ENCODE assay signal across 8 mouse cellular contexts in the genomic region with DNA sequence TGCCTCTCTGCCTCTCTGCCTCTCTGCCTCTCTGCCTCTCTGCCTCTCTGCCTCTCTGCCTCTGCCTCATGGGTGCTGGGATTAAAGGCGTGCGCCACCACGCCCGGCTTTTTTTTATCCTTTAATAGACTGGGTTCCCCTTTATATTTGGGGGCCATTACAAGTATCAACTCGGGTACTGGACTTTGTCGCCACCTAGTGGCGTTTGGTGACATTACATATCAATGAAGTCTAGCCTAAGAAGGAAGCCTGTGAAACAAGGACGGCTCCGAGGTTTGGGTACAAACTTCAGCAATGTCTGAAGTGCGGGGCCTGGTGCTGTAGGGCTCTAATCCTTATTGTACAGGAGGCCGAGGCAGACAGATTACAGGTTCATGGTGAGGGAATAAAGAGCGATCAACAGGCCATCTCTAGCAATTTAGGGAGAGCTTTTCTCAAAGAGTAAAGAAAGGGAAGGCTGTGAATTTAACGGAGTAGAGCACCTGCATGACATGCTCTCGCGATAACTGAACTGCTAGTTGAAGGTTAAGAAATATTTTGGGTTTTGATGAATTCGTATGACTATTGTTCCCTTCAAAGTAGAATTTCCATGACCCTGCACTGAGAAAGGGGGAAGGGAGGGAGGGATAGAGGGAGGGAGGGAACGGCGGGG. TPM values are rescaled to one million over a fixed set of nuclear protein-coding genes. Genes with fewer than 3 reads are reported as not detected.
DNase-seq lines count a peak whose midpoint lies in the region; ATAC-seq and TF ChIP-seq lines count a peak whose summit lies in the region.

No protein-coding gene starts in this region.

- 28% methylated on average over 18 of the region's 18 CpGs for whole genome bisulfite sequencing in embryonic facial prominence, embryonic 10.5 days
- WGBS in limb, embryonic 11.5 days: 27% methylated on average over 18 of the region's 18 CpGs
- WGBS in midbrain, embryonic 13.5 days: 22% methylated on average over 18 of the region's 18 CpGs
- WGBS in small intestine, adult 2 months: 21% methylated on average over 18 of the region's 18 CpGs

- no peak for TF ChIP-seq POLR2A in small intestine, adult 2 months (IDR thresholded peaks at IDR 0.05; ENCODE audit: low read depth, low read length)

- ATAC-seq in limb, embryonic 11.5 days (ENCODE audit: insufficient number of reproducible peaks, low FRiP score, low TSS enrichment, low read depth): no peak
- ATAC-seq in midbrain, embryonic 13.5 days: no peak

- H3K27me3 ChIP-seq in embryonic facial prominence, embryonic 10.5 days (replicated peaks; ENCODE audit: low read depth, poor library complexity, severe bottlenecking): no peaks in the 10 kb centered on the region
- H3K27me3 ChIP-seq in limb, embryonic 11.5 days (ENCODE audit: control insufficient read depth, insufficient read depth, low read length): no peaks in the 10 kb centered on the region
- no peaks in the 10 kb centered on the region for H3K27me3 ChIP-seq in midbrain, embryonic 13.5 days
- H3K27me3 ChIP-seq in small intestine, adult 2 months (ENCODE audit: control insufficient read depth, insufficient read depth, low read length): no peaks in the 10 kb centered on the region

- H3K4me1 ChIP-seq in embryonic facial prominence, embryonic 10.5 days: peaks cover 16% of the 10 kb centered on the region
- H3K4me1 ChIP-seq in limb, embryonic 11.5 days (ENCODE audit: control insufficient read depth, insufficient read depth, low read length): no peaks in the 10 kb centered on the region
- H3K4me1 ChIP-seq in midbrain, embryonic 13.5 days (replicated peaks): peaks cover 6% of the 10 kb centered on the region; the same call in 1 of the 2 replicates
- no peaks in the 10 kb centered on the region for H3K4me1 ChIP-seq in small intestine, adult 2 months (ENCODE audit: control insufficient read depth, insufficient read depth, insufficient read length, low read length)

- no peaks in the 10 kb centered on the region for H3K9me3 ChIP-seq in embryonic facial prominence, embryonic 10.5 days
- no peaks in the 10 kb centered on the region for H3K9me3 ChIP-seq in limb, embryonic 11.5 days (ENCODE audit: control insufficient read depth, low read length)
- H3K9me3 ChIP-seq in midbrain, embryonic 13.5 days: no peaks in the 10 kb centered on the region

- no peak overlapping the region for H3K9ac ChIP-seq in limb, embryonic 11.5 days (ENCODE audit: low read length)
- no peak overlapping the region for H3K9ac ChIP-seq in midbrain, embryonic 13.5 days (replicated peaks)

- no peak overlapping the region for H3K27ac ChIP-seq in embryonic facial prominence, embryonic 10.5 days (replicated peaks)
- H3K27ac ChIP-seq in limb, embryonic 11.5 days (replicated peaks; ENCODE audit: low read depth, low read length): no peak overlapping the region
- no peak overlapping the region for H3K27ac ChIP-seq in midbrain, embryonic 13.5 days
- no peak overlapping the region for H3K27ac ChIP-seq in small intestine, adult 2 months (ENCODE audit: insufficient read depth, low read depth, low read length)

- TF ChIP-seq CTCF in small intestine, adult 2 months (IDR thresholded peaks at IDR 0.05; ENCODE audit: extremely low read depth, insufficient read length, insufficient replicate concordance, low read depth, low read length): peak; percentile 29; the same call in 1 of the 2 replicates

- no peaks in the 10 kb centered on the region for H3K36me3 ChIP-seq in embryonic facial prominence, embryonic 10.5 days (replicated peaks)
- H3K36me3 ChIP-seq in limb, embryonic 11.5 days (ENCODE audit: control insufficient read depth, insufficient read depth, low read length): no peaks in the 10 kb centered on the region
- H3K36me3 ChIP-seq in midbrain, embryonic 13.5 days: no peaks in the 10 kb centered on the region
- no peaks in the 10 kb centered on the region for H3K36me3 ChIP-seq in small intestine, adult 2 months (ENCODE audit: control insufficient read depth, insufficient read depth, low read length)

- peak overlapping the region; percentile 34; the same call in 1 of the 2 replicates for H3K4me3 ChIP-seq in embryonic facial prominence, embryonic 10.5 days
- H3K4me3 ChIP-seq in limb, embryonic 11.5 days (ENCODE audit: low read depth, low read length): no peak overlapping the region
- no peak overlapping the region for H3K4me3 ChIP-seq in midbrain, embryonic 13.5 days (replicated peaks)
- H3K4me3 ChIP-seq in small intestine, adult 2 months (ENCODE audit: low read depth, low read length): no peak overlapping the region

- peak; percentile 92 for DNase-seq in 3T3-L1 (ENCODE audit: low read depth, low spot score)
- DNase-seq in adrenal gland, postnatal 14 days: peak; percentile 89
- DNase-seq in embryonic facial prominence, embryonic 10.5 days (ENCODE audit: low spot score): peak; percentile 69
- peak; percentile 81 to 92 for DNase-seq in heart, adult 18-20 months
- peak; percentile 81 for DNase-seq in kidney, adult 18-20 months
- DNase-seq in limb, embryonic 11.5 days (ENCODE audit: low spot score): peak; percentile 87

- peak overlapping the region; percentile 10; the same call in 1 of the 2 replicates for H3K4me2 ChIP-seq in limb, embryonic 11.5 days (ENCODE audit: low read depth, severe bottlenecking)
- peak overlapping the region; percentile 27; the same call in 1 of the 2 replicates for H3K4me2 ChIP-seq in midbrain, embryonic 13.5 days (replicated peaks)

RNA-seq across cellular contexts. Expression of gene Akr1b10, which starts 12.2 kb away (rescaled TPM):
- total RNA-seq in adrenal gland, postnatal 14 days (2021): 105 and 111 TPM in 2 replicates
- polyA plus RNA-seq in embryonic facial prominence, embryonic 10.5 days (2016; fragmentation: Nextera tagmentation; extraction: Ambion mirVana): 15.4 and 17.8 TPM in 2 replicates
- total RNA-seq in heart, adult 18-20 months (2021): 10 to 100 TPM; 60.9 to 62.9 TPM
- 17.7 and 18.6 TPM in 2 replicates for polyA plus RNA-seq in limb, embryonic 11.5 days (2014; fragmentation: Nextera tagmentation; extraction: Ambion mirVana)
- polyA plus RNA-seq in midbrain, embryonic 13.5 days (2015; fragmentation: Nextera tagmentation; extraction: Ambion mirVana): 8.1 and 8.4 TPM in 2 replicates
- 5.8 and 6.7 TPM in 2 replicates for polyA plus RNA-seq in small intestine, adult 2 months (2012; rRNA removed)

RNA-seq across cellular contexts. Expression of gene Akr1b8, which starts 17.9 kb away (rescaled TPM):
- total RNA-seq in adrenal gland, postnatal 14 days (2021): 153 and 188 TPM in 2 replicates
- 14.1 and 15.9 TPM in 2 replicates for polyA plus RNA-seq in embryonic facial prominence, embryonic 10.5 days (2016; fragmentation: Nextera tagmentation; extraction: Ambion mirVana)
- total RNA-seq in heart, adult 18-20 months (2021): 1 to 10 TPM; 3.1 to 5.0 TPM
- polyA plus RNA-seq in limb, embryonic 11.5 days (2014; fragmentation: Nextera tagmentation; extraction: Ambion mirVana): 9.0 and 11.1 TPM in 2 replicates
- 6.8 and 10.1 TPM in 2 replicates for polyA plus RNA-seq in midbrain, embryonic 13.5 days (2015; fragmentation: Nextera tagmentation; extraction: Ambion mirVana)
- 2.0 and 23.5 TPM in 2 replicates for polyA plus RNA-seq in small intestine, adult 2 months (2012; rRNA removed)

RNA-seq across cellular contexts. Expression of gene Akr1b7, which starts 40.3 kb away (rescaled TPM):
- total RNA-seq in adrenal gland, postnatal 14 days (2021): 1,801 and 3,097 TPM in 2 replicates
- polyA plus RNA-seq in embryonic facial prominence, embryonic 10.5 days (2016; fragmentation: Nextera tagmentation; extraction: Ambion mirVana): not detected in 2 replicates
- total RNA-seq in heart, adult 18-20 months (2021): not detected
- 0.15 and 0.20 TPM in 2 replicates for polyA plus RNA-seq in limb, embryonic 11.5 days (2014; fragmentation: Nextera tagmentation; extraction: Ambion mirVana)
- polyA plus RNA-seq in midbrain, embryonic 13.5 days (2015; fragmentation: Nextera tagmentation; extraction: Ambion mirVana): not detected in 2 replicates
- 14.6 and 30.1 TPM in 2 replicates for polyA plus RNA-seq in small intestine, adult 2 months (2012; rRNA removed)

RNA-seq across cellular contexts. Expression of gene Akr1b3, which starts 54.5 kb away (rescaled TPM):
- 151 and 180 TPM in 2 replicates for total RNA-seq in adrenal gland, postnatal 14 days (2021)
- 242 and 270 TPM in 2 replicates for polyA plus RNA-seq in embryonic facial prominence, embryonic 10.5 days (2016; fragmentation: Nextera tagmentation; extraction: Ambion mirVana)
- 100 to 1,000 TPM; 275 to 331 TPM for total RNA-seq in heart, adult 18-20 months (2021)
- 217 and 219 TPM in 2 replicates for polyA plus RNA-seq in limb, embryonic 11.5 days (2014; fragmentation: Nextera tagmentation; extraction: Ambion mirVana)
- 103 and 107 TPM in 2 replicates for polyA plus RNA-seq in midbrain, embryonic 13.5 days (2015; fragmentation: Nextera tagmentation; extraction: Ambion mirVana)
- 38.3 and 51.3 TPM in 2 replicates for polyA plus RNA-seq in small intestine, adult 2 months (2012; rRNA removed)

Comparison
In these comparisons a context has a peak if more than half of its experiments do, and no peak if none do; other contexts are left out.
1. RNA of gene Akr1b7, which starts 40.3 kb away (polyA plus RNA-seq): 14.6 to 30.1 TPM in small intestine, adult 2 months; 0.15 to 0.20 TPM in limb, embryonic 11.5 days, not detected in midbrain, embryonic 13.5 days and not detected in embryonic facial prominence, embryonic 10.5 days; every median in the first group is over 10 times any median in the second.
2. Peak in every context shown above with its lines, with median percentiles within 50 percentile points of each other: DNase-seq.